Mouse (Mus musculus): ENCODE results near the gene Srarp. TPM values are rescaled to one million over a fixed set of nuclear protein-coding genes. Genes with fewer than 3 reads are reported as not detected.
A peak's percentile ranks its signal among the peaks of the same experiment; 100 is the strongest.

Gene Srarp
- total RNA-seq, 2 experiments from 2014 or later, result 2.9 to 3.4 TPM

DNA sequence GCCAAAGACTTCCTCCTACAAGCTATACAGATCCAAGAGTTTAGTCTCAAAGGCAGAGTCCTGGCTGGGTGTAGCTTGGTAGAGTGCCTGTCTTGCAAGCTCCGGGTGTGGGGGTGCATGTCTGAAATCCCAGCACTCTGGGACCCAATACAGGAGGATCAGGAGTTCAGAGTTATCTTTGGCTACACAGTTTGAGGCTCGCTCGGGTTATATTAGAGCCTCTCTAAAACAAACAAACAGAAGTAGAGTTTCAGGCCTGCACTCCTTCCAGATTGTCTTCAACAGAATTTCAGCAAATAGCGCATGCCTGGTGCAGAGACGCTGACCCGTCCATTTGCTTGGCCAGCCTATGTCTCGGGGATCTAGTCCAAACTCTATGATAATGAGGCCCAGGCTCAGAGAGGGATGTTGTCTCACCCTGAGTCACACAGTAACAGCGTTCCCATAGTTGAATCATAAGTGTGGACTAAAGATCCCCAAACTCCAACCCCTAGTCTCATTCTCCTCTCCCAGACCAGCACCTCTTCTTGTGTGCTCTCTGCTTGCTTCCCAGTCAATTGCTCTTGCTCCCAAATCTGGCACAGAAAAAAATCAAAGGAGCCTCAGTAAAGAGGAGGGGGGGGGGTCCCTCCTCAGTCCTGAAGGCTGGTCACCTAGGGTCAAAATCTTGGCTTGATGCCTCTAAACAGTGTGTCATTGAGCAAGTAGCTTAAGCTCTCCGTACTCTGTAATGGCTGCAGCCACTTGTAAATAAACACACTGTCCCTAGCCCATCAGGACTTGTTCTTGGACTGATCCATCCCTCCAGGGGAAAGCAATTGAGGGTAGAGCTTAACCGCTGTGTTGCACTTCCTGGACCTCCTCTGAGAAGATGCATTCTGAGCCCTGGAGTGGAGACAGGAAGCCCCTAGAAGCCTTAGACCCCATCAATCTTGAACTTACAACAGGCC lies 8.8 kb downstream of the Srarp start:
- DNase-seq (ENCODE audit: low spot score in 2 of 2), result no peak

DNA sequence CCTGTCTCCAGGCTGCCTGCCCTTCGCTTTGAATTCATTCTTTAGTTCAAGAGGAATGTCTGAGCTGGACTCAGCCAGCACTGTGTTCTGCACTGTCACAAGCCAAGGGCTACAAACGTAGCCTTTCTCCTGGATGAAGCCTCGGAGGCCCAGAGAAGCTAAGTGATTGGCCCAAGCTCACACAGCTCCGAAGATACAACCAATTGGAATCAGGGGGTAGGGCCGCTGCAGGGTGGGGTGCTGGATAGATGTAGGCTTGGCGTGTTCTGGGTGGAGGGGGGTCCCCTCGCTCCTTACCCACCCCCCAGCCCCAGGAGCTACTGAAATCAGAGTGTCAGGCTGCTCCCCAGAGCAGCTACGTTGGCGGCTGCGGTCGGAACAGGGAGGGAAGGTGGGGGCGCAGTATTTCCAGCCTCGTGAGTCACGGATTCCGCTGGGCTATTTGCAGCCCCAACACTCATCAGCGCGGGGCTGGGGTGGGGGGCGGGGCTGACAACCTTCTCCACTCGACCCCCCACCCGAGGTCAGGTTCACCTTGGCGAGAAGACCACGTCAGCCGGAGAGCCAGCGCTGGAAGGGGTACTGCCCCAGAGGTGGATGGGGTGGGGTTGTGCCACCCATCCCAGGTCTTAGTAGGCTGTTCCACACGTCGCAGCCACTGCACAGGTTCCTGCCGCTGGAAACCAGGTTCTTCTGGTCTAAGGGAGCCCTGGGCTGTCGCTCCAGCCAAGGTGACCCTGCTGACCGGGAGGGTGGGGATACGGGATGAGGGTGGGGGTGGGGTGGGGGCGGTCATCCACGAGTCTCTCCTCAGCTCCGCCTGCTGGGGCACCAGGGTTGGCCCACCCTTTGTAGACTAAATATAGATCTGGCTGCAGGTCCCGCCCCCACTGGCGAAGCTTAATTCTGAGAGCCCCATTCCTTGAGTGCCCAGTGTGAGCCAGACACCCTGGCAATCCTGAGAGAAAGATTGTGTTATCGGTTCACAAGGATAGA lies 10.1 kb downstream of the Srarp start:
- DNase-seq (ENCODE audit: low spot score in 2 of 2), result peak; percentile 56 to 66

DNA sequence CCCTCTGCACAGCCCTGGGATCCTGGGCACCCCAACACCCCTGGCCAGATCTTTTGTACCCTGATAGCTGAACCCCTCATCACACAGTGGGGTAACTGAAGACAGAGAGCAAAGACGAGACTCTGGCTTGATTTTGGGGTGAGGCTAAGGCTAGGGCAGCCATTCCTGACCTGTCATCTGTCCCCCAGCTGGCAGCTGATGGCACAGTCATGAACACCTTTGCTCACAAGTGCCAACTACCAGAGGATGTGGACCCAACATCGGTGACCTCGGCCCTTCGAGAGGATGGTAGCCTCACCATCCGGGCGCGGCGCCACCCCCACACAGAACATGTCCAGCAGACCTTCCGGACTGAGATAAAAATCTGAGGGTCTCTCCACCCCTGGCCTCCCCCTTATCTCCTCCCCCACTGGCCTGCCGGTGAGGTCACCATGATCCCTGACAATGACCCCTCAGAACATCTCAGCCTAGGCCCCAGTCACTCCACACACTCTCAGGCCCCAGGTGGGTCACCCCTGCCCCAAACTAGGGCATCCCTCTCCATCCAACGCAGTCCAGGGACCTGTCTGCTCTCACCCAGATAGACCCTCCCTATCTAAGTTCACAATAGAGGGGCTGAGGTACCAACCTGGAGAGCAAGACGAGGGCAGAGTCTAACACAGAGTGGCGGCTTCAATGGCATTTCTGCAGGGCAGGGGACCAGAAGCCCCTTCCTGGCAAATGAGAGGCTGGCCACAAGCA lies 12.0 kb downstream of the Srarp start:
- DNase-seq (ENCODE audit: low spot score in 2 of 2), result no peak

DNA sequence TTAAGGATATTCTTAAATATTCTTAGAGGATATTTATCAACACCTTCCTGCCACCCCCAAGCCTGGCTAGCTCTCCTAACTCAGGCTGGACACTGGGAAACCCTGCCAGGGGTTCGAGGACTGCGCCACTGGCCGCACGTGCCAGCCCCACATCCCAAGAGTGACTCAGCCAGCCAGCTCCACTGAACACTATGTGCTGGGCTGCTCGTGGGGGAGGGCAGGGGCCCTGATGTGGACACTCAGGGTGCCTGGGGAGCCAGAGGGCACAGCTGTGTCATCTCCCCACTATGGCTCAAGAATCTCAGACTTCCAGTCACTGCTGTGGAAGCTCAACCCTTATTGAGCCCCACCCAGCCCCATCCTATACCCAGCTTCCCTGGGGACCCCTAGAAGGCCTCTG lies 12.6 kb downstream of the Srarp start:
- DNase-seq (ENCODE audit: low spot score in 2 of 2), result no peak

DNA sequence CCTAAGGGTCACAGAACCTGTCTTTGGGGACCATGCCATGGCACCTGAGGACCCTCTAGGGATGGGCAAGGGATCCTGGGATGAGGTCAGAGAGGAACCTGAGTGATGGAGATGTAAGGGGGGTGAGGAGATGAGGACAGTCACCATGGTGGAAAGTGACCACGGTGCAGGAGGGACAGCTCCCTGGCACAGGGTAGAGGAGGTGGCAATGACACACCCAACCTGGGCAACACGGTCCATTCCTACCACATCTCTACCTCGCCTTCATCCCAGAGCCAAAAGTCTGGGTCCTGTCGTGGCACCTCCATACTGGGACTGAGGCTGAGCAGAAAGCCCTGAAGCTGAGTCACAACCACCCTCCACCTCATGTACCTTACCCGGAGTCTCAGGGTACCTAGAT lies 13.1 kb downstream of the Srarp start:
- no peak for DNase-seq (ENCODE audit: low spot score in 2 of 2)

DNA sequence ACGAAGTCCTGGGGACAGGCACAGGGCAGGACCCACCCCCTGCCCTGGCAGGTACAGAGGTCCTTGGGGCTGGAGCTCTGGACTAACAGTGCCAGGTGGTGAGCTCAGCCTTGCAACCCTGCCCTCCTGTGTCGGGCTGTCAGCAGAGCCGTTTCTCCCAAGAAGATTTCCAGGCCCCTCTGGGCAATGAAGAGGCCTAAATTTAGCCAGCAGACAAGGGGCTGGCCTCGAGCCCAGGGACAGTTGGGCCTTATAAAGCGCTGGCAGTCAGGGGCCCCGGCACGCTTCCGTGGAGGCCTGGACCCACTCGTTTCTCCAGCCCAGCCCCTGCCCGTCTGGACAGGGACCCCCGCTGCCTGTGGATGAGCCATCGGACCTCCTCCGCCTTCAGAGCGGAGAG lies 14.5 kb downstream of the Srarp start:
- DNase-seq (ENCODE audit: low spot score in 2 of 2), result no peak

DNA sequence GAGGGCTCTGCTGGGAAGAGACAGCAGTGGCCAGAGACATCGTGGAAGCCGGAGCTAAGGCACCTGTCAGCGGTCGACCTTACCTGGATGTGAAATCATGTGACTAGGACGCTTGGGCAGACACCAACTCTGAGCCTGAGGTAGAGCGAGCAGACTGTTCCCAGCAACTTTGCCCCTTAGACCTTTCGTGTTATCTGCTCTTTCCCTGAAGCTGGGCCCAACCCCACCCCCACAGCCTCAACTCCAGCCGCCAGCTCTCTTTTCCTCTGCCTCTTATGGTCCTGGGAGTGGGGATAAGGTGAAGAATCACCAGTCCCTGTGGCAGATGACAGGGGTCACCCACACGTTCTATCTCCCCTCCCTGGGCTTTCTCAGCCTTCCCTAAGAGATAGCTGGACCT lies 15.0 kb downstream of the Srarp start:
- no peak for DNase-seq (ENCODE audit: low spot score in 2 of 2)

DNA sequence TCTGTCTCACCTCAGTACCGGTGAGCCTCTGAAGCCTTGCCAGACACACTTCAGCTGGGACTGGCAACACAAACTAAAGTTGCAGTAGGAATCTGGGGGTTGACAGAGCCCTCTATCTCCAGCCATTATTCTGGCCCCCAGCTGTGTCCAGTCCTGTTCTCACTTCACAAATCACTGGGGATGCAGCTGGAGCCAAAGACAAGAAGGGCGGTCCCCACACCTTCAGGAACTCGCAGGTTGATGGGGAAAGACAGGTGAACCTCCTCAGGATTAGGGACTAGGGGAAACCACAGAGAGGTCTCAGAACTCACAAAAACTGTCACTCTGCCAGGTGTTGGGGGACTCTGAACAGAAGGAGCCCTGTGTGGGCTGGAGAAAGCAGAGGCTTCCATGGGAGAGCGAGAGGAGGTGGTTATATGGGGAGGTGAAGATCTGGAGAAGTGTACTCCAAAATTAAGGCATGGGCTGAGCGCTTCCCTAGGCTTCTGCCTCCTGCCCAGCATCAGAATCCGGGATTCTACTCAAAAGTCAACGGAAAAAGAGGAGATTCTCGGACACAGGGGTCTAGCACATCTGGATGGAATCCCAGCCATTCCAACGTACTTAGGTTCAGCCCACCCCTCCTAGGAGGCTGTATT lies 15.6 kb downstream of the Srarp start, which contains the start of gene Hspb7:
Gene Hspb7 (plus strand): TSS at position 588 of the 638 bp plus-strand sequence.
- no peak for DNase-seq (ENCODE audit: low spot score in 2 of 2)

DNA sequence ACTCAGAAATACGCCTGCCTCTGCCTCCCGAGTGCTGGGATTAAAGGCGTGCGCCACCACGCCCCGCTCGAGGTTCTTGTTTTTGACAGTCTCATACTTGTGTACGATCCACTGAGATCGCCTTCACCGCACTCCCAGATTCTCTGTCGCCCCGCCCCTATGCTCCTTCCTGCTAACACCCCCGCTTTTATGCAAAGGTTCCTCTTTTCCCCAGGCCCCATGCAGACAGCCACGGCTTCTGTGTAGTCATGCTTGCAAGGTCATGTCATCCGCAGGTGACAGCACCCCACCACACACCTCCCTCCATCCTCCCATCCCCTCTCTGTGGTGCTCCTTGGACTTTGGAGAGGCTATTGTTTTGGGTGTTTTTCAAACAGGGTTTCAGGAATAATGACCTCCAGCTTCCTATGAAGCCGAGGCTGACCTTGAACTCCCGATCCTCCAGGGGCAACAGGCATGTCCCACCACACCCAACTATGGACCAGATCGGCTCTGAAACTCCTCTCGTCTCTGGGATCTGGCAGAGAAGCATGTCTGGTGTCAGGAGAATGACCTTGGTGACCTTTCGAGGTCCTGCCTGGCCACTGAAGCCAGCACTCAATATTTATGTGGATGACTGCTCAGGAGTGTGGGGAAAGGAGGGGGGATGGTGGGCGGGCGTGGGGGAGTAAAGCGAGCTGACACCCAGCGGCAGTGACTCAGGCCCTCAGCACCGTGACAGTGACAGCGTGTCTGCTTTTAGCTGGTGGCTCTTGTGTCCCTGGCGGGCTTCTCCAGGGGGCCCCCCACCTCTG lies 16.3 kb downstream of the Srarp start:
- DNase-seq (ENCODE audit: low spot score in 2 of 2), result no peak

DNA sequence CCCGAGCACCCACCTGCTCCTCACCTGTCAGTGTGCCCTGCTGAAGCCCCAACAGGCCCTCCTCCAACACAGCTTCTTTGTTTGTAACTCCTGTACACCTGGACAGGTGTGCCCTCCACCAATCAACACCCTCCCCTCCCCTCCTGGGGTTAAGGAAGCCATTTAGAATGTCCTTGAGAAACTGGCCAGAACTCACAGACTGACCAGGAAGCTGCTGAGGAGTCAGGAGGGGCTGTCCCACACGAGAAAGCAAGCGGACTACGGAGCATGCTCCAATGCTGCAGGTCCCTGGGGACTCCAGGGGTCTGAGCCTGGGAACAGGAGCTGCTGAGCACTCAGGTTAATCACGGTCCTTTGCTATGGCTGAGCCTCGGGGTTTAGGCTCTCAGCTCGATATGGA lies 20.0 kb downstream of the Srarp start, which contains the start of gene Clcnkb:
Gene Clcnkb (minus strand): TSS at position 91 of the 400 bp plus-strand sequence.
- no peak for DNase-seq (ENCODE audit: low spot score in 2 of 2)

DNA sequence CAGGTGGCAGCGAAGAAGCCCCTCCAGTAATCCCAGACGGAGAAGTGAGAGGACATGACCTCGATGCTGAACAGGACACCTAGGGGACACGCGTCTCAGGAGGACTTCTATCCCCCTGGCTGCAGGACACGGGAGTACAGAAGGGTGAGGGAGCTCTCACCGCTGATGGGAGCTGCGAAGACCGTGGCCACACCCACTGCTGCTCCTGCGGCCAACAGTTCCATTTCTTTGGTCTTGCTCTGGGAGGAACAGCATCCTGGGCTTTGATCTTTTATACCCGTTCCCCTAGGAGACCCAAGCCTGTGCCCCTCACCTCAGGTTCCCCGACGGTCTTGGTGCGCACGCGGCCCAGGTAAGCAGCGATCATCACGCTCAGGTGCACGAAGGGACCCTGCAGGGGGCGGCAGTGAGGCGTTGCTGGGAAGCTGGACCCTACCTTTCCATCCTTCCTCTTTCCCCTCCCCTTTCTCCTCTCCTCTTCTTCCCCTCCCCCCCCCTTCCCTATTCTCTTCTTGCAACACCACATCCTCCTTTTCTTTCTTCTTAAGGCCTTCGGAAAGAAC lies 24.4 kb downstream of the Srarp start:
- DNase-seq (ENCODE audit: low spot score in 2 of 2), result no peak

DNA sequence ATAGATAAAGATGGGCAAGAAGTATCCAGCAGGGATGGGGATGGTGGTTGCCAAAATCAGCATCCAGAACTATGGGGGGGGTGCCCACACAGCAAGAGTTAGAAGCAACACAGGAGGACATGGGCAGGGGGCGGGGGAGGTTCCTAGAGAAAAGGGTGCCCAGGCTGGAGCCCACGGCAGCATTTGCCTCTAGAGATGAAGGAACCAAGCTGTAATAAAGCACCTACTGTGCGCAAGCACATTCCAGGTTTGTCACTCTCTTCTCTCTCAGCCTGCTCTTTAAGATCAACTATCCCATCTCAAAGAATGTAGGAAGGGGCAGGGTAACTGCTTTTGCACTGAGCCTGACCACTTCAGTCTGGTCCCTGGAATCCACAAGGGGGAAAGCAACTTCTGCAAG lies 27.3 kb downstream of the Srarp start:
- no peak for DNase-seq (ENCODE audit: low spot score in 2 of 2)

DNA sequence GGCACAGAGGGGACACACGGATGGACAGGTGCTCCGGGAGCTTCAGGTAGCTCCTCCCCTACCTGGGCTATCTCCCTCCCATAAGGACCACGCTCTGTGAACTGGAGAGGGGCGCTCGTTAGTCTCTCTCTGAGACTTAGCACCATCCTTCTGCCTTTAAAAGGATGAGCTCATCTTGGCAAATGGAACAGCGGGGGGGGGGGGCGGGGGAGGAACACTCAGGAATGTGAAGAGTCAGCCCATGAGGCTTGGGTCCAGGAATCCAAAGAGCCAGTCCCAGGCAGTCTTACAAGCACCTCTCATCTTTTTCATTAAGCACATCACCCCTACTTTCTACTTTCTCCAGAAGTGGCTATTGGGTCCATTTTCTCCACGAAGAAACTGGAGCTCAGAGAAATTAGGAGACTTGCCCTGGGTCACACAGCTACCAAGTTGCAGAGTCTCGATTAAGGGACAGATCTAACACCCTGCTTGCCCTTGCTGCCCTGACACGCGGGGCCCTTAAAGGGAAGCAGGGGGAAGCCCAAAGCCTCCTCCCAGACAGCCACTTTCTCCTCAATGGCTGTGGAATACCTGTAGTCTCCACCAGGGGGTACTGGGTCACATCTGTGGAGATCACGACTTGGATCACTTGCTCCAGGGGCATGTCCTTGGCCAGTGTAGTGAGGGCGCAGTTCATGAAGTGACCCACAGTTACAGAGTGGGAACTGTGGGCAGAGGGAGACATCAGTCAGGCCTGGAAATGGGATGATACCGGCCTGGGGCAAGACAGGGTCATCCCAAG lies 29.2 kb downstream of the Srarp start:
- DNase-seq (ENCODE audit: low spot score in 2 of 2), result peak; percentile 44 to 47

DNA sequence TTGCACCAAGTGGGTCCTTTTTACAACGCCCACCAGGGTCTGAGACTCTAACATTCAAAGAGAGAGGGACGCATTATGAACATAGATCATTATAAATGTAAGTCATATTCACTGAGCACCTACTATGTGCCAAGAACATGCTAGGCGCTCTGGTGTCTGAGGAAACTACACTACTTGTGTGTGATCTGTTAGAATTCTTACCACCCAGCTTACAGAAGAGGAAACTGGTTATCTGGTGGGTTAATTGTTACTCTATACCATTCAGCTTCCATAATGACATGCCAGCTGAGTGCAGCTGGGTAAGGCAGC lies 30.6 kb downstream of the Srarp start:
- DNase-seq (ENCODE audit: low spot score in 2 of 2), result no peak

DNA sequence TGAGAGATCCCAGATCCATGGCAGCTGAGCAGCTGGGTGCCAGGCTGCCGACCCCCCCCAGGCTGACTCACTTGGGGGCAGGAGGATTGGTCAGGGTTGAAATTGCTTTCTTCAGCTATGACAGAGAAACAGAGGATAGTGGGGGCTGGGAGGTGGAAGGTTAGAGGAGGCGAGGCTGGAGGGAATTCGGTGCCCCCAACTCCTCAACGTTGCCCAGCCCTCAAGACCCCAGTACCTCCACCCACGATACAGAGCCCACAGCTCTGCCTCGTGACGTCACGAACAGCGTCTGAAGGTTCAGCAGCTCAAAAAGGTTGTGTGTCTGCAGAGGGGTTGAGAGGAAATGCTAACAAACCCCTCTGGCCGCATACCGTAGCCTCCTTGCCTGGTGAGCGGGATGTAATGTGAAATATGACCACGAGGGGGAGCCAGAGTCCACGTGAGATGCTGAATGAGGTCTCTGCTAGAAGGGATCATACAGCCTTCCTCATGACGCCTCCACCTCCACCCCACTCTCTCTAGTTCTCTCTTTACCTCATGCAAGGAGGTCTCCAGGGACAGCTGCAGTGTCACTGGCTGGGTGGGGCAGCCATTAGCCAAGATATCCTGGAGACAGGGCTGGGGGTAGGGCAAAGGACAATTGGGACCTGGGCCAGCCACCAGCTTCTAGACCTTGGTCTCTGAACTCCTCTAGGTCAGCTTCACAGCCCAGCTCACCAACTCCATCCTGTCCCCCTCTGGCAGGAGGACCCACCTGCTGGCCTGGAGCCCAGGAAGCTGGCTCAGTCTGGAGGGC lies 31.2 kb downstream of the Srarp start:
- peak; percentile 94 to 97 for DNase-seq (ENCODE audit: low spot score in 2 of 2)

DNA sequence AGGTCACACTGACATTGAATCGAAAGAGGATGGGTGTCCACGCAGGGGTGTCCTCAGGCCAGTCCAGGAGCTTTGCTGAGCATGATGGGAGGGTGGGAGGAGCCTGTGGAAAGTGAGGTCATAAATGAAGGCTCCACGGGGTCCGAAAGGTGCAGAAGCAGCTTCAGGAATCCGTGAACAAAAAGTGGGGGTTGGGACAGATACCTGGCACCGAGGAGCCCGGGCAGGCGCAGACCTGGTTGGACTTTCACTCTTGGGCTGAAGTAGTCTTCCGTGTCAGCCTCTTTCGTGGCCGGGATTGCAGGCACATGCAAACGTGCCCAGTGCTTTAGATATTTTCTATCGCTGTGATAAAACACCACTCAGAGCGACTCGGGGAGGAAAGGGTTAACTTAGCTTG lies 35.7 kb downstream of the Srarp start:
- DNase-seq (ENCODE audit: low spot score in 2 of 2), result no peak

DNA sequence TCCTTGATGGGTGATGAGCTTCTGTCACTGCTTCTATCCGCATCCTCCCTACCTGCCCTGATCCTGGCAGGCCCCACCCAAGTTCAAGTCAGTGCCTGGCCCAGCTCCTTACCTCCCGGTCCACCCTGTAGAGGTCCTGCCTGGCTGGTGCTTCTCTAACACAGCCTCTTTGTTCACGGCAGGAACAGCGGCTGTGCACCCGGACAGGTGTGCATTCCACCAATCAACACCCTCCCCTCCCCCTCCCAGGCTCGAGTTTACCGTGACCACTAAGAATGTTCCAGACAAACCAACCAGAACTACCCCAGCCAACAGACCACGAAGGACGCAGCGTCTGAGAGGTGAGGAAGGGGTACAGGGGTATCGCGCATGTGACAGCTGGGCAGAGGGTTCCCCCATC lies 37.4 kb downstream of the Srarp start, which contains the start of gene Clcnka:
Gene Clcnka (minus strand): TSS at position 180 of the 400 bp plus-strand sequence.
- DNase-seq (ENCODE audit: low spot score in 2 of 2), result no peak

DNA sequence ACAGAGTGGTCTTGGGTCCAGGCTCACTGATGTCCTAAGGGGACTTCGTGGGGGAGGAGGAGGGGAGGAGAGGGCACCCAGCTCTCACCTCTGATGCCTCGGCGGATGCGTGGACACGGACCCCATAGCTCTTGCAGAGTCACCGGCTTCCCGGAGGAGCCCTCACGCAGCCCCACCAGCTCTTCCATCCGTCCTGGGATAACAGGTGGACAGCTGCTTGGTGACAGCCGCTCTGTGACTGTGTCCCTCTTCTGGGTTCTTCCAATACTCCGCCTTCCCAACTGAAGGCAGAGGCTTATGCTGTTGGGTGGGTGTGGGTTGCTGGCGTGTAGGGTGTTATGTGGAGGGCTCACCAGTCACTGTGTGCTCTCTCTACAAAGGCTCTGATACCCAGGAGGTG lies 38.0 kb downstream of the Srarp start:
- DNase-seq (ENCODE audit: low spot score in 2 of 2), result no peak
